Mouse (Mus musculus): ENCODE measurements around the gene Slk. TPM values are rescaled to one million over a fixed set of nuclear protein-coding genes. Genes with fewer than 3 reads are reported as not detected.

Slk gene
- polyA plus RNA-seq, 1 experiment from 2014 or later: 5.5 TPM

DNA sequence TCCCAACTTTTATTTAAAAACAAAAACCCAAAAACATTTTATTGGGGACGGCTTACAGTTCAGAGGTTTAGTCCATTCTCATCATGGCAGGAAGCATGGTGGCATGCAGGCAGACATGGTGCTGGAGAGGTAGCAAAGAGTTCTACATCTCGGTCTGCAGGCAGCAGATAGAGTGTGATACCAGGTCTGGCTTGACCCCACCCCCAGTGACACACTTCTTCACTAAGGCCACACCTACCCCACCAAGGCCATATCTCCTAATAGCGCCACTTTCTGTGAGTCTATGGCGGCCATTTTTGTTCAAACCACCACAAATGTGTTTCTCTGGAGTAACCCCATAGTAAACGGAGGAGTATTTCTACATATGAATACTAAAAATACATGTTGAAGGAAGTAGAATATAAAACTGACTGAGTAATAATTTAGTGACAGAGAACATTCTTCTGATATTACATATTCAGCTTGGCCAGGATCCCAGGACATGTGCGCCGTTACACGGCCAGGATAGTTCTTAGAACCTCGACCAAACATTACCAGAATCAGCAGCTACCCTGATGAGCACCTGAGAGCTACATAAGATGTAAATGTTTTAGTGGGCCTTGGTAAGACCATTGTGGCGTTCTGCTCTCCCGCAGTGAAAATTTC, 30.9 kb upstream of the Slk start:
- no peaks in the 10 kb centered on the region for H3K9me3 ChIP-seq (replicated peaks)
- no peak for ATAC-seq (ENCODE audit: low FRiP score)
- H3K4me1 ChIP-seq: peaks cover 9% of the 10 kb centered on the region; the same call in 1 of the 2 replicates
- no peaks in the 10 kb centered on the region for H3K27me3 ChIP-seq (replicated peaks)
- H3K4me3 ChIP-seq (replicated peaks): no peak overlapping the region
- H3K27ac ChIP-seq (replicated peaks): no peak overlapping the region
- 91% methylated on average over 11 of the region's 11 CpGs for WGBS
- no peak overlapping the region for H3K9ac ChIP-seq (replicated peaks)
- H3K4me2 ChIP-seq: no peak overlapping the region
- H3K36me3 ChIP-seq: no peaks in the 10 kb centered on the region

DNA sequence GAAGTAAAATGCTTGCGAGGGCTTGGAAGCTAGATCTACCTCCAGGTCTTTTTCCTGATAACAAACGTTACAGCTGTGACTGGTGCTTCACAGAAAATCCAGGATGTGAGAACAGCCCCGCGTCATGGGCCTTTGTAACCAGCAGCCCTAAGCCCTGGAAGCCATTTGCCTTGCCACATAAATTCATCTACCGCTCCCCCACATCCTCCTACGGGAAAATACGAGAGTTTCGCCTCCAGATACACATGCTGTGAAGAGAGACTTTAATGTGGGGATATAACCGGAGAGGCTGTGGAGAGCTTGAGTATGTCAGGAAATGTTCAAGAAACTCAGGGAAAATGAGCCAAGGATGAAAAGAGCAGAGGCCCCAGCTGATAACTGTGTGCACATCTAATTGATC, 30.3 kb upstream of the Slk start:
- H3K27ac ChIP-seq (replicated peaks): no peak overlapping the region
- peaks cover 9% of the 10 kb centered on the region; the same call in 1 of the 2 replicates for H3K4me1 ChIP-seq
- H3K4me2 ChIP-seq: no peak overlapping the region
- no peaks in the 10 kb centered on the region for H3K27me3 ChIP-seq (replicated peaks)
- 53% methylated on average over 9 of the region's 9 CpGs for WGBS
- no peak overlapping the region for H3K4me3 ChIP-seq (replicated peaks)
- H3K9ac ChIP-seq (replicated peaks): no peak overlapping the region
- no peaks in the 10 kb centered on the region for H3K36me3 ChIP-seq
- ATAC-seq (ENCODE audit: low FRiP score): no peak
- H3K9me3 ChIP-seq (replicated peaks): no peaks in the 10 kb centered on the region

DNA sequence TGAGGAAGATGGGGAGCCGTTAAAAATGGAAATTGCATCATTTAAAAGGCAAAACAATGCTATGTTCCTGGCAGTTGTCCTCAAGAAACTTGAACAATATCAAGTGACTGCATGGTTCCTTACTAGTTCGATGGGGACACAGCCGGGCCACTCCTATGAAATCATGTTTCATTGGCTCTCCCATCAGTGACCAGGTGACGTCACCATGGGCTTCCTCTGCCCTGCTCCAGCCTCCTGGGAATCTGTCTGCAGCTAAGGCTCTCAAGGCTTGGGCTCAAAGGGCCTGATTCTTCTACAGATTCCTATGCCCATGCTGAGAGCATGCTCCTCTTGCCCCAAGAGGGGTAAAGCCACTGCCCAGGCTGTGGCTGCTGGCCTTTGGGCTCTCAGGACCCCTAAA, 29.9 kb upstream of the Slk start:
- H3K27ac ChIP-seq (replicated peaks): no peak overlapping the region
- no peak overlapping the region for H3K9ac ChIP-seq (replicated peaks)
- no peaks in the 10 kb centered on the region for H3K27me3 ChIP-seq (replicated peaks)
- WGBS: 55% methylated on average over 4 of the region's 4 CpGs
- ATAC-seq (ENCODE audit: low FRiP score): no peak
- no peaks in the 10 kb centered on the region for H3K36me3 ChIP-seq
- no peak overlapping the region for H3K4me2 ChIP-seq
- H3K9me3 ChIP-seq (replicated peaks): no peaks in the 10 kb centered on the region
- H3K4me3 ChIP-seq (replicated peaks): no peak overlapping the region
- peaks cover 9% of the 10 kb centered on the region; the same call in 1 of the 2 replicates for H3K4me1 ChIP-seq

DNA sequence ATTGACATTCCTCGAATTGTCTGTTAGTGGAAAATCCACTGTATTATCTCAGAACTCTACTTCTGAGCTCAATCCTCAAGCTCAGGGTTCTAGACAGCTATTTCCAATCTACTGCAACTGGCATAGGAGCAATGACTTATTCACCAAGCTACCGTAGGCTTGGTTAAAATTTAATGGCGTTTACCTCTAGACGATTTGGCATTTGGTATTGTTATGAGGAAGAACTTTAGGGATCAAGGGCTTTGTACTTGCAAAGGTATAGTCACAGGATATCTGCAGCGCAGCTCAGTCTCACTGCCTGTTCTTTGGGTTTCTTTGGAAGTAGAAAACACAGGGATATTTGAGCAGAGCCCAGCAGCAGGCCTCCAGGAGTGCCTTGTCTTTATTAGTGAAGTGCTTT, 20.3 kb upstream of the Slk start:
- Histone ChIP-seq H3K4me3 (replicated peaks) (no peak overlapping the region), H3K4me1 (0 out of 2 replicates have a peak, but pooled peaks cover 2% of the 10 kb centered on the region), H3K36me3 (no peaks in the 10 kb centered on the region), H3K9me3 (replicated peaks) (no peaks in the 10 kb centered on the region), H3K4me2 (no peak overlapping the region), H3K27ac (replicated peaks) (no peak overlapping the region), H3K27me3 (replicated peaks) (no peaks in the 10 kb centered on the region), H3K9ac (replicated peaks) (no peak overlapping the region)
- WGBS: 79% methylated on average over 5 of the region's 5 CpGs
- ATAC-seq (ENCODE audit: low FRiP score): no peak

DNA sequence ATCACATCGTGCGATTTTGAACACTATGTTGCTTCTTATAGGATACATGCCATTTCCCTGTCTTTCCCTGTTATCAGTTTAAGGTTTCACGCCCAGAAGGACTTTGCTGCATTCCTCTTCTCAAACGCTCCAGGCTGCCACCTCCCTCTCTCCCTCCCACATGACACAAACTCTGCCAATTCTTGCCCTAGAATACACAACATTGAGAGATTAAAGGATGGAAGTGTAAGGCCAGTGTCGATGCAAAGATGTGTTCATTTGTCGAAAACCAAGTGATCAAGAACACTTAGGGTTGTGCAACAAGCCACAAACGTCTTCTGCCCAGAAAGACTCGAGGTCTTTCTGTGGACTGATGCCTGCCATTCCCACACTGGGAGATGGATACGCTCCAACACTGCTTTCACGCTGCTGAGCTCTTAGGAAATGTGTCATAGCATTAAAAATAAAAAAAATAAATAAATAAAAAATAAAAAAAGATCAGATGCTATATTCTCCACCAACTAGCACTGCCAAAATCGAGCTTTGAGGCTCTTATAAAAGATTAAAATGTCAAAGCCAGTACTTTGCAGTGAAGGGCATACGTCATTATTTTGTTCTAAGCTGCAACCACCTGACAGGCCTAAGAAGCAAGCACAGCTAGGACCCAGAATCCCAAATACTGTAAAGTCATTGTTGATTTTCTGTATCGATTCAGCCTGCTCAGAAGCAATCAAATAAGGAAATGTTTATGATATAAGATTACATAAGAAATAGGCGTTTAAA, 19.5 kb upstream of the Slk start:
- no peak overlapping the region for H3K4me2 ChIP-seq
- no peak for ATAC-seq (ENCODE audit: low FRiP score)
- 74% methylated on average over 14 of the region's 14 CpGs for WGBS
- no peaks in the 10 kb centered on the region for H3K9me3 ChIP-seq (replicated peaks)
- H3K27me3 ChIP-seq (replicated peaks): no peaks in the 10 kb centered on the region
- no peaks in the 10 kb centered on the region for H3K36me3 ChIP-seq
- 0 out of 2 replicates have a peak, but pooled peaks cover 4% of the 10 kb centered on the region for H3K4me1 ChIP-seq
- no peak overlapping the region for H3K9ac ChIP-seq (replicated peaks)
- H3K27ac ChIP-seq (replicated peaks): no peak overlapping the region
- no peak overlapping the region for H3K4me3 ChIP-seq (replicated peaks)

DNA sequence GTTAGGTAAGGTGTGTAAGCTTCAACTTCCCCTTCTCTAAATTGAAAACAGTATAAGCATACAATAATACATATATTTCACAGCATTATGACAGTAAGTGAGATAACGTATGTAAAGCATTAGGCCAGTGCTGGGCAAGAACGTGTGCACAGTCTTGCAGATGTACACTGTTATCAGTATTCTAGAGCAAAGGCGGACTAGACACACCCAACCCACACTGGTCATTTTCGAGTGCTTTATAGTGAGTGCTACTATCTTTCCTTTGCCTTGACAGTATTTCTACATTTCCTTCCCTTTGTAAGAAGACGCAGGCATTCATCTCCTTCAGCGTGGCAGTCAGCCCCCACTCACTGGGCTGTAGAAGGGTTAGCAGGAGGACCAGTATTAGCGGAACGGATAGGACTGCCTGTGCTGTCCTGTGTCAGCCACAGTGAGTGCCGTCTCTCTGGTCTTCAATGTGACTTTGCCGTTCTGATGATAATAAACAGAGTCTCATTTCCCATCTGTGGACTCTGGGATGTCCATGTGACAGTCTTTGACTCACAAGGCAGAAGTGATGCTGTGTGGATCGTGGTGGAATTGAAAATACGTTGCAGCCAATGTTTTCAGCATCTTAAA, 18.8 kb upstream of the Slk start:
- no peak for ATAC-seq (ENCODE audit: low FRiP score)
- Histone ChIP-seq H3K27ac (replicated peaks) (no peak overlapping the region), H3K9me3 (replicated peaks) (no peaks in the 10 kb centered on the region), H3K27me3 (replicated peaks) (no peaks in the 10 kb centered on the region), H3K9ac (replicated peaks) (no peak overlapping the region), H3K4me3 (replicated peaks) (no peak overlapping the region), H3K4me1 (0 out of 2 replicates have a peak, but pooled peaks cover 7% of the 10 kb centered on the region), H3K36me3 (no peaks in the 10 kb centered on the region), H3K4me2 (no peak overlapping the region)
- WGBS: 89% methylated on average over 12 of the region's 12 CpGs

DNA sequence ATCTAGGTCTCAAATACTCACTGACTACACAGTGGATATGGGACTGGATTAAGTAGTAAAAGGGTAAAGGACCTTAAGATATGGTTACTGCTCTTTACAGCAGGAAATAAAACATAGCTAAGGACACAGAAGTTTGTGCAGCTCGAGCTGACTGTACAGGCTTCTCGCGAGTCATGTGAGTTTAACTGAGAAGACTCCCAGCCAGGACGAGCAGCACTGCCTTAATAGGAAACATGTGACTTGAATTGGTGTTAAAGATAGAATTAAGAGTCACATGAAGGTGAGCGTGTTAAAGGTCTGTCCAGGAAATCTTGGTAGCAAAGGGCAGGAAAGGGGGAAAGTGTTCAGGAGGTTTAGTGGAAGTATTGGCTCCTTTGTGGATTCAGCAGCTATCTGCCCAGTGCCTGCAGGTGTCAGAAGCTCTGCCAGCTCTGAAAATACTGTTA, 17.5 kb upstream of the Slk start:
- WGBS: 81% methylated on average over 5 of the region's 5 CpGs
- Histone ChIP-seq H3K9ac (replicated peaks) (no peak overlapping the region), H3K27ac (replicated peaks) (no peak overlapping the region), H3K27me3 (replicated peaks) (no peaks in the 10 kb centered on the region), H3K4me1 (0 out of 2 replicates have a peak, but pooled peaks cover 7% of the 10 kb centered on the region), H3K4me3 (replicated peaks) (no peak overlapping the region), H3K36me3 (no peaks in the 10 kb centered on the region), H3K9me3 (replicated peaks) (no peaks in the 10 kb centered on the region), H3K4me2 (no peak overlapping the region)
- no peak for ATAC-seq (ENCODE audit: low FRiP score)

DNA sequence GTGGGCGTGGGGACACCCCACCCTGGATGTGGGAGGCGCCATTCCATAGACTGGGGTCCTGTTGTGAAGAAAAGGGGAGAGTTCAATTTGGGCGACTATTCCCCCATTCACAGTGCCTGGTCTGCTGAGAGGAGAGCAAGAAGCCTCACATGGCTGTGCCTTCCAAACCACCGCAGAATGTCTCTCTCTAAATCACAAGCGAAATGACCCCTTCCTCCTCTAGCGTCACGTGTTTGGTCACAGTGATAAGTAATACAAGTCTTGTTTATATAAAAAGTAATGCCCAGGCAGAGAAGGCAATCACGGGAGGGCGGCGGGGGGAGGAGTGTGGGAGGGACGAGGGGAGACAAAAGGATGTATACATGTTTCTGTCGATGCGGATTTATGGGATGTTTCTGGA, 15.8 kb upstream of the Slk start:
- no peak for ATAC-seq (ENCODE audit: low FRiP score)
- Histone ChIP-seq H3K27ac (replicated peaks) (no peak overlapping the region), H3K36me3 (no peaks in the 10 kb centered on the region), H3K4me1 (0 out of 2 replicates have a peak, but pooled peaks cover 7% of the 10 kb centered on the region), H3K4me3 (replicated peaks) (no peak overlapping the region), H3K9me3 (replicated peaks) (no peaks in the 10 kb centered on the region), H3K4me2 (no peak overlapping the region), H3K27me3 (replicated peaks) (no peaks in the 10 kb centered on the region), H3K9ac (replicated peaks) (no peak overlapping the region)
- WGBS: 73% methylated on average over 13 of the region's 13 CpGs

DNA sequence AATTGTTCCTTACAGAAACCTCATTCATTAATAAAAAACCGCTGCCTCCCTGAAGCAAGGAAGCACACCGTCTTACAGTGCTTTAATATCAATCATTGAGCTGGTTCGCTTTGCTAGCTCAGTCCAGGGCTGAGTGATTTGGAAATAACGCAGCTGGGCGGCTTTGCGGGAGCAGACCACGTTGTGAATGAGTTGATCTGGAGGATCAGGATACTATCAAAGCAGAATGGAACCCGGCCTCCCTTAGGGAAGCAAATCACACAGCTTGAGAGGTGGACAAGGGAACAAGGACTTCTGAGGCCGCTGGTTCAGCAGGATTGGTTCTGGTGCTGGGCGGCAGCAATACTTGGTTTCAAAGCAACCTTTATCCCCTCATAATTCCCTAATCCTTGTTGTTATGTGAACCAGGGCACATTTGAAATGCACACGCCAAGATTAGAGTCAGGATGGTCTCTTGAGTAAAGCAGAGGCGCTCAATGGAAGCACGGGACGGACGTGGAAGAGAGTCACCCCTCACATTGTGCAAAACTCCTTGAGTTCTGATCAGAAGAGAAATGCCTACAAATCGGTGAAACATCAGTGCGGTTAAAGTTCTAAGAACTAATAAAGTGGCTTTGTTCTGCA, 14.3 kb upstream of the Slk start:
- H3K27ac ChIP-seq (replicated peaks): no peak overlapping the region

DNA sequence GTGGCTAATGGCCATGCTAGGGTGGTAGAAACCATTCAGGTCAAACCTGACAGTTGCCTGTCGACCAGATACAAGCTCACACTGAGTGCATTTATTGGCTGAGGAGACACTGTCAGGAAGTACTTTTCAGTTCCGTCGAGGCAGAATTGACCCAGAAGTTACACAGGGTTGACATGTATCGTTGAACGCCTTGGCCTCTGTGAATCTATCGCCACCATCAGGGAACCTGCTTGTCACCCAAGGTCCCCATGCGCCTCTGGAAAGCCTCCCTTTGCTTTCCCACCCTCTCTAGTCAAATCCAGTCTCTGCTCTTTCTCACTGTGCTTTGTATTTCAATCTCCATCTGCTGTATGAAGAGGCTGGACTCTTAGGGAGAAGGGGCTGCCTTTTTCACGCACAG, 13.5 kb upstream of the Slk start:
- H3K27ac ChIP-seq (replicated peaks): no peak overlapping the region
- no peak overlapping the region for H3K4me3 ChIP-seq (replicated peaks)
- H3K4me2 ChIP-seq: no peak overlapping the region
- H3K4me1 ChIP-seq: 0 out of 2 replicates have a peak, but pooled peaks cover 5% of the 10 kb centered on the region
- H3K36me3 ChIP-seq: no peaks in the 10 kb centered on the region
- no peak for ATAC-seq (ENCODE audit: low FRiP score)
- WGBS: 85% methylated on average over 8 of the region's 8 CpGs
- no peaks in the 10 kb centered on the region for H3K27me3 ChIP-seq (replicated peaks)
- H3K9me3 ChIP-seq (replicated peaks): no peaks in the 10 kb centered on the region
- no peak overlapping the region for H3K9ac ChIP-seq (replicated peaks)

More for the DNA sequence above, 14.3 kb upstream of the Slk start:
- Histone ChIP-seq H3K36me3 (no peaks in the 10 kb centered on the region), H3K4me2 (no peak overlapping the region), H3K9me3 (replicated peaks) (no peaks in the 10 kb centered on the region), H3K9ac (replicated peaks) (no peak overlapping the region), H3K27me3 (replicated peaks) (no peaks in the 10 kb centered on the region), H3K4me1 (0 out of 2 replicates have a peak, but pooled peaks cover 5% of the 10 kb centered on the region), H3K4me3 (replicated peaks) (no peak overlapping the region)
- 62% methylated on average over 17 of the region's 17 CpGs for WGBS
- ATAC-seq (ENCODE audit: low FRiP score): no peak

DNA sequence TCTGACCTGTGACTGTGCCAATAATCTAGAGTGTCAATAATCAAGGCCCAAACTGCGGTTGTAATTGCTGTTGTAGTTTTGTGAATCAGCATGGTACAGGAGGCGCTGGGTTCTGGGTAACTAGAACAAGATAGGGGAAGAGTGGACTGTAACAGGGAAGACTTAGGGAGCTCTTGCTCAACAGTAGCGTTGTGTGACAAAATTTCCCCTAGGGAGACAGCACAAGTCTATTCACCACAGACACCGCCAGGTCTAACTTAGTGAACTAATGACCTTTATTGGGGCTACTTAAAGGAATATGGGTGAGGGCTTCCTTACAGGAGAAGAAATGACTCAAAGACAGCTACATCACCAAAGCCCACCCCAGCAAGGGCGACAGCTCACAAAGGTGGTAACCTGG, 9.4 kb upstream of the Slk start:
- 81% methylated on average over 5 of the region's 5 CpGs for WGBS
- no peaks in the 10 kb centered on the region for H3K27me3 ChIP-seq (replicated peaks)
- no peak overlapping the region for H3K27ac ChIP-seq (replicated peaks)
- 0 out of 2 replicates have a peak, but pooled peaks cover 1% of the 10 kb centered on the region for H3K4me1 ChIP-seq
- no peak for ATAC-seq (ENCODE audit: low FRiP score)
- no peak overlapping the region for H3K4me3 ChIP-seq (replicated peaks)
- no peak overlapping the region for H3K9ac ChIP-seq (replicated peaks)
- no peak overlapping the region for H3K4me2 ChIP-seq
- no peaks in the 10 kb centered on the region for H3K36me3 ChIP-seq
- H3K9me3 ChIP-seq (replicated peaks): no peaks in the 10 kb centered on the region
